Comparison of ENCODE assay signal across 7 mouse cellular contexts in the genomic region with DNA sequence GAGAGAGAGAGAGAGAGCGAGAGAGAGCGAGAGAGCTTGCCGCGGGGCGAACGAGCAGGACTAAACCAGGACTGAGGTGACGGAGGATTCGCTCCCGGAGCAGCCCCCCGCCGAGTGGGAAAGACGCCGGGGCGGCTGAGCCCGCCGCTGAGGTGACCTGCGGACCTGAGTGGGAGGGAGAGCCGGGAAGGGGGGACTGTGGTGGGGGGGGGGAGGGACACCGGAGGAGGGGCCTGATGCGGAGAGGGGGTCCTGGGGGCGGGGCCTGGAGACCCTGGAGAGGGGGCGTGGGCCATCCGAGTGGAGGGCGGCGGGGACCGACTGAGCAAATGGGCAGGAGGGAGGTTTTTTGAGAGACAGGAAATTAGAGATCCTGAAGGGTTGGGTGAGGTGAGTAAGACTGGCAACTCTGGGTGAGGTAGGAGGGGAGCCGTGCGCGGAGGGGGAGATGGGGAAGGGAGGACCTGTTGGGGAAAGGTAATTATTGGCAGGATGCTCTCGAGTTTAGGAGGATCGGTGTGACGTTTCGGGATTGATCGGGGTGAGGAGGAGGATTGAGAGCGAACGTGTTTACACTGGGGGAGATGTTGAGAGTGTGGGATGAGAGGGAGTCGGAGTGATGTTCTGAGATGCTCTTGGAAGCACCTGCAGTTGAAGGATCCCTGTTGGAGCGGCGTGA. TPM values are rescaled to one million over a fixed set of nuclear protein-coding genes. Genes with fewer than 3 reads are reported as not detected.
DNase-seq lines count a peak whose midpoint lies in the region; ATAC-seq and TF ChIP-seq lines count a peak whose summit lies in the region.

No protein-coding gene starts in this region.

- WGBS in heart, embryonic 13.5 days = 1% methylated on average over 38 of the region's 39 CpGs
- WGBS in small intestine, adult 2 months = 1% methylated on average over 38 of the region's 39 CpGs

- H3K4me2 ChIP-seq in heart, embryonic 13.5 days = peak overlapping the region; percentile 87

- DNase-seq in urinary bladder, adult 2 months (ENCODE audit: low spot score) = peak; percentile 55
- DNase-seq in urinary bladder, postnatal 25 days (ENCODE audit: low spot score) = no peak
- peak; percentile 37 for DNase-seq in c-Kit-positive CD71-positive TER-119-positive erythroid progenitor cells, embryonic 14.5 days (ENCODE audit: low spot score)
- peak; percentile 48 to 54 for DNase-seq in left cerebral cortex, adult 2 months (ENCODE audit: extremely low spot score in 1 of 2, low spot score in 2 of 2)

- H3K4me3 ChIP-seq in heart, embryonic 13.5 days = peak overlapping the region; percentile 78
- peak overlapping the region; percentile 53 for H3K4me3 ChIP-seq in left cerebral cortex, adult 2 months
- peak overlapping the region; percentile 64 for H3K4me3 ChIP-seq in small intestine, adult 2 months (ENCODE audit: low read depth, low read length)

- H3K9ac ChIP-seq in heart, embryonic 13.5 days = peak overlapping the region; percentile 89

- ATAC-seq in heart, embryonic 13.5 days (ENCODE audit: extremely low read depth, insufficient number of reproducible peaks, low FRiP score, low TSS enrichment) = peak; percentile 72
- ATAC-seq in megakaryocyte, adult 5-6 weeks (ENCODE audit: poor library complexity, severe bottlenecking) = peak; percentile 21

- H3K4me1 ChIP-seq in heart, embryonic 13.5 days = peaks cover 14% of the 10 kb centered on the region
- peaks cover 6% of the 10 kb centered on the region; the same call in 1 of the 2 replicates for H3K4me1 ChIP-seq in small intestine, adult 2 months (ENCODE audit: control insufficient read depth, insufficient read depth, insufficient read length, low read length)

- peak overlapping the region; percentile 87 for H3K27ac ChIP-seq in heart, embryonic 13.5 days (replicated peaks)
- peak overlapping the region; percentile 90 for H3K27ac ChIP-seq in left cerebral cortex, adult 2 months
- H3K27ac ChIP-seq in small intestine, adult 2 months (ENCODE audit: insufficient read depth, low read depth, low read length) = peak overlapping the region; percentile 74

- TF ChIP-seq CTCF in left cerebral cortex, adult 2 months (IDR thresholded peaks at IDR 0.05) = no peak
- no peak for TF ChIP-seq CTCF in small intestine, adult 2 months (IDR thresholded peaks at IDR 0.05; ENCODE audit: extremely low read depth, insufficient read length, insufficient replicate concordance, low read depth, low read length)

- peaks cover 30% of the 10 kb centered on the region for H3K36me3 ChIP-seq in heart, embryonic 13.5 days
- H3K36me3 ChIP-seq in small intestine, adult 2 months (ENCODE audit: control insufficient read depth, insufficient read depth, low read length) = peaks cover 10% of the 10 kb centered on the region

- no peaks in the 10 kb centered on the region for H3K9me3 ChIP-seq in heart, embryonic 13.5 days

- intact Hi-C loops in left cerebral cortex, adult 2 months (cut with DNase I) = loop anchor here (5.0 kb wide), 1 partner anchor 103 kb away; no protein-coding TSS in a partner anchor

- H3K27me3 ChIP-seq in heart, embryonic 13.5 days (replicated peaks) = no peaks in the 10 kb centered on the region
- no peaks in the 10 kb centered on the region for H3K27me3 ChIP-seq in small intestine, adult 2 months (ENCODE audit: control insufficient read depth, insufficient read depth, low read length)

- no peak for TF ChIP-seq POLR2A in small intestine, adult 2 months (IDR thresholded peaks at IDR 0.05; ENCODE audit: low read depth, low read length)

RNA-seq across cellular contexts. Expression of a gene that starts 0.5 kb away (rescaled TPM):
- 19.2 and 26.0 TPM in 2 replicates for polyA plus RNA-seq in urinary bladder, adult 2 months (2012; rRNA removed)
- polyA plus RNA-seq in heart, embryonic 13.5 days (2015; fragmentation: Nextera tagmentation; extraction: Ambion mirVana) = 2.3 and 2.6 TPM in 2 replicates
- 10 to 100 TPM; 72.7 to 73.9 TPM for total RNA-seq in left cerebral cortex, adult 2 months (2021)
- 25.9 and 26.6 TPM in 2 replicates for total RNA-seq in megakaryocyte, adult 5-6 weeks (2015)
- 4.9 and 7.0 TPM in 2 replicates for total RNA-seq in megakaryocyte, adult 5-6 weeks (2017)
- 11.4 and 27.3 TPM in 2 replicates for polyA plus RNA-seq in small intestine, adult 2 months (2012; rRNA removed)

RNA-seq across cellular contexts. Expression of a gene that starts 27.3 kb away (rescaled TPM):
- 56.6 and 66.4 TPM in 2 replicates for polyA plus RNA-seq in urinary bladder, adult 2 months (2012; rRNA removed)
- 0.64 and 0.98 TPM in 2 replicates for polyA plus RNA-seq in heart, embryonic 13.5 days (2015; fragmentation: Nextera tagmentation; extraction: Ambion mirVana)
- 100 to 1,000 TPM; 144 to 153 TPM for total RNA-seq in left cerebral cortex, adult 2 months (2021)
- 0.25 and 0.49 TPM in 2 replicates for total RNA-seq in megakaryocyte, adult 5-6 weeks (2015)
- total RNA-seq in megakaryocyte, adult 5-6 weeks (2017) = 0.51 TPM in 1 of 2 replicates, not detected in the other
- 11.4 and 47.6 TPM in 2 replicates for polyA plus RNA-seq in small intestine, adult 2 months (2012; rRNA removed)

RNA-seq across cellular contexts. Expression of a gene that starts 43.7 kb away (rescaled TPM):
- polyA plus RNA-seq in urinary bladder, adult 2 months (2012; rRNA removed) = 2.7 and 3.8 TPM in 2 replicates
- 21.1 and 22.9 TPM in 2 replicates for polyA plus RNA-seq in heart, embryonic 13.5 days (2015; fragmentation: Nextera tagmentation; extraction: Ambion mirVana)
- under 1 TPM; 0.35 to 0.36 TPM for total RNA-seq in left cerebral cortex, adult 2 months (2021)
- total RNA-seq in megakaryocyte, adult 5-6 weeks (2015) = 26.4 and 31.3 TPM in 2 replicates
- total RNA-seq in megakaryocyte, adult 5-6 weeks (2017) = 26.5 and 27.5 TPM in 2 replicates
- polyA plus RNA-seq in small intestine, adult 2 months (2012; rRNA removed) = 0.37 and 0.65 TPM in 2 replicates

RNA-seq across cellular contexts. Expression of a gene that starts 59.2 kb away (rescaled TPM):
- 24.7 and 29.5 TPM in 2 replicates for polyA plus RNA-seq in urinary bladder, adult 2 months (2012; rRNA removed)
- polyA plus RNA-seq in heart, embryonic 13.5 days (2015; fragmentation: Nextera tagmentation; extraction: Ambion mirVana) = 22.3 and 23.1 TPM in 2 replicates
- 10 to 100 TPM; 53.0 to 57.6 TPM for total RNA-seq in left cerebral cortex, adult 2 months (2021)
- total RNA-seq in megakaryocyte, adult 5-6 weeks (2015) = 35.6 and 39.9 TPM in 2 replicates
- total RNA-seq in megakaryocyte, adult 5-6 weeks (2017) = 32.1 and 33.2 TPM in 2 replicates
- polyA plus RNA-seq in small intestine, adult 2 months (2012; rRNA removed) = 11.7 and 22.0 TPM in 2 replicates
